Mouse (Mus musculus): Measurements from ENCODE around the gene Hhat.

GRCm38 (mm10) chr1:192749270-192750041 lies 21.6 kb downstream of the Hhat start:
- no peak for TF ChIP-seq CTCF (IDR thresholded peaks at IDR 0.05; ENCODE audit: control insufficient read depth, insufficient read depth, insufficient read length)
- TF ChIP-seq MYOG (IDR thresholded peaks at IDR 0.05; ENCODE audit: control insufficient read depth, extremely low read depth, insufficient read length), result no peak
- TF ChIP-seq MAX (IDR thresholded peaks at IDR 0.05), result no peak
